Mouse (Mus musculus) 3T3-L1 (cell line): ENCODE measurements around the gene Col6a6.
A peak's percentile ranks its signal among the peaks of the same experiment; 100 is the strongest.

Source experiments
- DNase-seq: peaks from one replicate; pipeline ENCODE4 v3.0.0-alpha.2; 2015; ENCODE audit warnings: low read depth, low spot score

Col6a6 gene

GRCm38 (mm10) chr9:105801463-105801862 is 26.5 kb downstream of the Col6a6 start:
- no peak for DNase-seq

- DNase-seq = no peak
Observed at GRCm38 (mm10) chr9:105800286-105800685, 27.7 kb downstream of the Col6a6 start.

DNA sequence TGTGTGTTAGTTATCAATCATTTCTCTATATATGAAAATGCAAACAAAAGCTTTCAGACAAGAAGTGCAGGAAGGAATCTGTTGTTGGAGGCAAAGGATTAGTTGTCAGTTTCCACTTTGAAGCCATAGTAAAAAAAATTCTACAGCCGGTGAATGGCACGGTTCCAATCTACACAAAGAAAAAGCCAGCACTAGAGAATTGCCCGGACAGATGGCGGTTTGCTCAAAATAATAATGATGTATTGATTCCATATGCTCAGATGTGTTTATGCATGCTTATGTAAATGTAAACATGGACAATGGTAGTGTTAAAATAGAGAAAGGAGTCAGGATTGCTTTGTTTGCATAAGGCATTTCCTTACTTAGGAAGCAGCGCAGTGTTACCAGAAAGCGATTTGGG is 31.8 kb downstream of the Col6a6 start:
- no peak for DNase-seq

- DNase-seq = no peak
Observed at GRCm38 (mm10) chr9:105794965-105795364, 33.0 kb downstream of the Col6a6 start.

- DNase-seq = no peak
Observed at GRCm38 (mm10) chr9:105791810-105792209, 36.1 kb downstream of the Col6a6 start.

DNA sequence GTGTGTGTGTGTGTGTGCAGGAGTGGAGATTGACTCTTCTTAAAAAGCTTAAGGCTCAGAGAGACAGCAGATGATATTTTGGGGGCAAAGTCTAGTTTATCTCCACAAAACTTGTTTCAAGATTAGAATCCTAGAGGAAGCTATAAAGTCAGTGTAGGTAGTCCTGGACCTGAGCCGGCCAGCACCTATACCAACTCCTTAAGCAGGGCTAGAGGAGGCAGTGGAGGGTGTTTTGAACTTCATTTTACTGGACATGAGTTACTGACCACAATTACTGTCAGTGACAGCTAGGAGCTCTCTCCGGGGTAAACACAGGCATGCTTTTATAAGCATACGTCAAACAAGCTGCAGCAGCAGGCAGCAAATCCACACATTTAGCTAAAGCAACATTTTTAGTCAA is 39.8 kb downstream of the Col6a6 start:
- DNase-seq = no peak

- DNase-seq = no peak
Observed at GRCm38 (mm10) chr9:105787800-105788199, 40.2 kb downstream of the Col6a6 start.

GRCm38 (mm10) chr9:105784026-105784425 is 43.9 kb downstream of the Col6a6 start:
- no peak for DNase-seq

DNA sequence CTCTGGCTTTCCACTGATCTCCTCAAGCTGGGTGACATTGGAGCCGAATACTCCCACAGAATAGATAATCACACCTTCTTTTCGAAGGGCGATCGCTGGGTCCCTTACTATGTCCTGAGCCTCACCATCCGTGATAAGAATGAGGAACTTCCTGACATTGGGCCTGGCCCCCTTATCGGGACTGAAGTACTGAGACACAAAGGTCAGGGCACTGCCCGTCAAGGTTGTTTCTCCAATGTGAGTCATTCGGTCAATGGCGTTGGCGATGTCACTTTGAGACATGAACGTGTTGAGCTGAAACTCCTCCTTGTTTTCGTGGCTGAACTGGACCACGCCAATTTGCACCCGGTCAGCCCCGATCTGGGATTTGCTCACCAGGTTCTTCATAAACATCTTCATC is 47.3 kb downstream of the Col6a6 start:
- DNase-seq = no peak

DNA sequence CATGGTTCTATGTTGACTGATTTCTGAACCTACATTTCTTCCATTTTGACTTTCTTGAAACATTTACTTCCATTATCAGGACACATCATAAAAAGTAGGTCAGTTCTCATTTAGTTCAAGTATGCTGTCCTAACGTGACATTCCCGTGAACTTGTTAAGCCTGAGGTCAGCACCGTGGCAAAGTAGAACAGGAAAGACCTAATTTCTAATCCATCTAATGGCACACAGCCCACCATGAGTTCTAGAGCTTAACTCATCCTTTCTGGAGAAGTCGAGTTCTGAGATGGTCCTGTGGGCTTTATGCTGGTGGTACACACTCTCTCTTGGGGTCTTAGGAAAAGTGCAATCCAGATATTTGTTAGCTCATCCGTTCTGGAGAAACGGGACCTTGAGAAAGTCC is 49.2 kb downstream of the Col6a6 start:
- DNase-seq = no peak

- DNase-seq = no peak
Observed at GRCm38 (mm10) chr9:105774878-105775277, 53.1 kb downstream of the Col6a6 start.

DNA sequence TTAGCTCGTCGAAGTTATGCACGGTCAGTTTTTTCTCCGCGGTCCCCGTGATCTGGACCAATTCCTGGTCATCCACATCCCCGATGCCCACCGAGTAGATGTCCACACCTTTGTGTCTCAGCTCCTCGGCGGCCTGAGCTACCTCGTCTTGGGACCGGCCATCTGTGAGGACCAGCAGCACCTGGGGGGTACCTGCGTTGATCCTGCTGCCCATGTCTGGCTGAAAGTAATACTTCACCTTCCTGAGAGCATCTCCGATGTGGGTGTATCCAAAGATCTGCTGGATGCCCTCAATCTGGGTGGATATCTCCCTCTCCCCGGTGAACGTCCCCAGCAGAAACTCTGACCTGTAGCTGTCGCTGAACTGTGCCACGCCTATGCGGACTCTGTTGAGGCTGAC is 53.6 kb downstream of the Col6a6 start:
- no peak for DNase-seq

DNA sequence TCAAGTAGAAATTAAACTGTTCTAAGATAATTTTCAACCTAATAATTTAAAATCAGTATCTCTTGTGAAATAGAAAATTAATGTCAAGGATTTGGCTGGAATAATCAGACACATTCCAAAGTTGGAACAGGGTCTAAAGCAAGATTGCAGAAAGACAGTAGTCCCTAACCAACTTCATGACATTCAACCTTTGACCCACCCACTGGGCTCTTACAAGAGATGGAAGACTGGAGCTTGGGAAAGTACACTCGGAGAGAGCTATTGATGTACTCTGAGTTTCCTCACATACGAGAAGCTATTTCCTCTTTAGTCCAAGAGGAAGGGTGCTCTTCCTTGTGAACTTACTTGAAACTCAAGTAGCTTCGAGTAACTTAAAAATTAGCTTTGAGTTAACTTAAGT is 56.6 kb downstream of the Col6a6 start:
- no peak for DNase-seq

DNA sequence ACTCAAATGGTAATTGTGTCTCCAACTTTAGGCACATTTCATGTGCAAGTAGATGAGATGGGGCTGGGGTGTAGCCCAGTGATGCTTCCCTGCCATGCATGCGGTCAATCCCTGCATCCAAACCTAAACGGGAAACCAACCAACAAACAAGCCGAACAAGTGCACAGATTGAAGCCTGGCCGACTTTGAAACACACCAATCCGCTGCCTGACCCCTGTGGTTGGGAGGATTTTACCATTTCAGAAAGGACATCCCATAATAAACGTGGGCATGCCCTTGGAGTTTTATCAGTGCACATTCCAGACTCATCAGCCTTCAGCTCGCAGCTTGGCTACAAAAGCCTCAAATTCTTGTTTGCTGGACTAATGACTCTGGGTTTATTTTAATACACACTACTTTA is 57.3 kb downstream of the Col6a6 start:
- no peak for DNase-seq

DNA sequence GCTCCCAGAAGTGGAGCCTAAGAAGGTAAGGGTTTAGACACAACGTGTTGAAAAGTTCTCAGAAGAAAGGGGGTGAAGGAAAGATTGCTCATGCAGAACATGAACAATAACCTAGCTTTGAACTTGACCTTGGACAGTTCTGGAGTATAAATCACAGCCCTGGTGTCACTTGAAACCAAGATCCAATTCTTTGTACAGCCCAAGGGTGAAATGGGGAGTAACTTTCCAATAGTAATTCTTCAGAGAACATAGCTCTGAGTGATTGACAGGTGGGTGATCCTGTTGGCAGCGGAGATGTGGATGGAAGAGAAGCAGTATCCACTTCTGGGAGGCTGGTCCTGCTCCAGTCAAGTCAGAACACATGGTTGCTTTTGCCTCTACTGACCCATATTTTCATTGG is 62.1 kb downstream of the Col6a6 start:
- peak; percentile 17 for DNase-seq

GRCm38 (mm10) chr9:105764681-105765080 is 63.3 kb downstream of the Col6a6 start:
- DNase-seq = peak; percentile 65

GRCm38 (mm10) chr9:105764127-105764526 is 63.8 kb downstream of the Col6a6 start:
- no peak for DNase-seq

DNA sequence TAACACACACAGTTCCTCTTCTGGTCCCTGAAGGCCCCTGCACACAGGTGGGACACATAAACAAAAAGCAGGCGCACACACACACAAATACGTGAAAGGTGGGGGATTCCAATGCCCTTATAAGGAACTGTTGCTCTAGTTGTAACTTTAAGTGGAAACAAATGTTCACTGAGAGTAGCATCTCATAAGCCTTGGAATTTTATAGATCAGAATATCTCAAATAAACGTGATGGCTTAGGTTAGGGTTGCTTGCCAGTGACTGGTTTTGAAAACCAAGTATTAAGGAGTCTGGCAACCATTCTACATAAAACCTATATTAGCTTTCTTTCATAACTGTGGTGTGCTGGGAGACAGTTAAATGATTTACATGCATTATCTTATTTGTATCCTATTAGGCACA is 64.3 kb downstream of the Col6a6 start:
- no peak for DNase-seq

DNA sequence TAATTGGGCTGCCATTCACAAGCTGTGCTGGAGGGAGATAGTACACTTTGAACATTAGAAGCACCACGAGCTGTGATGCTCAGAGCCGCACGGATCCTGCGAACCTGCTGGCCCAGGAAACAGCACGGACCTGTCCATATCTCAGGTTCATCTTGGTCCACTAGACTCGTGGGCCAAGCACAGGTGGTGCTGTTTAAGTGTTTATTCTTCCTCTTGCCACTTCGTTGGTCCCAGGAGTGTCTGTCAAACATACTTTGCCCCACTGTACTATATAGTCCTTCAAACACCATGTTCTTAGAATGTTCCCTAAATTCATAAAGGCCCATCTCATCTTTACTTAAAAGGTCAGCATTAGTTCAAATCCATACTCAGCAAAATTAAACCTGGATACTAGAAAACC is 65.7 kb downstream of the Col6a6 start:
- DNase-seq = no peak

DNA sequence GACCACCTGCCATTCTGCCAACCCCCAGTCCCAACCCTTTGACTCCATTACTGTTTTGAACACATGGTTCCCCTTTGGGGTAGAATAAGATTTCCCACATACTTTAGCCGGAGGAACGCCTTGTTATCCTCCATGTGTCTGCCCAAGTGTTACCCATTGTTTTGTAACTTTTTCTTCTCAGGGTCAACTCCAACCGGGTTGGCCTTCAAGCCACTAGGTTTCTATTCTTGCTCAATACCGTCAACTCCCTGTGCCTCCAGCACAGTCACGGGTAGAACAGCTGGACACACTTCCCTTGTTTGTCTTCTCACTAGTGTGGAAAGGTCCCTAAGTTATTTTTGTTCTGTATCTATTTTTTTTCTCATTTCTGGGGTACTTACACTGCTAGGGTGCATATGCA is 69.1 kb downstream of the Col6a6 start:
- no peak for DNase-seq

GRCm38 (mm10) chr9:105758173-105758765 is 69.7 kb downstream of the Col6a6 start:
- peak; percentile 39 for DNase-seq

- DNase-seq = no peak
Observed at GRCm38 (mm10) chr9:105754256-105754655, 73.7 kb downstream of the Col6a6 start.

DNA sequence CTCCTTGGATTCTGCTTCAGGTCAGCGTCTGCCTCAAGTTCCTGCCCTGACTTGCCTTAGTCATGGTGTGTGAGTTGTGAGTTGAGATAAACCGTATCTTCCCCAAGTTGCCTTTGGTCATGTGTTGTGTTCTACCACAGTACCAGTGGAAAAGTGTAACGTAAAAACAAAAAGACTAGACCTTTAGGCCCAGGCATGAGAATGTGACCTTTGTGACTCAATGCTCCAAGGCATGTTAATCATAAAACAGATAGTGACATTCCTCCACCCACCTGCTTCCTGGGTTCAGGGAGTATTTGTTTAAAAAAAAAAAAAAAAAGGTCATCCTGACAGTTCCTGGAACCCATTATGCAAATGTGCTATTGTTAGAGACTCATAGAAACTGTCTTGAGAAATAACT is 82.1 kb downstream of the Col6a6 start:
- DNase-seq = no peak

DNA sequence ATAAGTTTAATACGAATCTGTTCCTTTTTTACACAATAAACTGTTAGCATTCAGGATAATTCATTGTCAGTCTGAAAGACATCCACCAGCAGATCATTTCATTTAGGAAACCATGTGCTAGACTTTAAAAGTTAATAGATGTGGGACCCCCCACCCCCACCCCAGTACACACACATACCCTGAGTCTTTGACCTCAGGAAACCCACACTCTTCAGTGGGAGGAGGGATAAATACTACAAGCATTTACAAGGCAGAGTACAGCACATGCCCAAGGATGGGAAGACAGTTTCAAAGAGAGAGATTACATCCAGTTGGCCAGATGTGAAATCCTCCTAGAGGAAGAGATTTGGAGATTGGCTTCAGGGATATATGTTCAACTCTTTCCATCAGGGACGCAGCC is 87.5 kb downstream of the Col6a6 start:
- DNase-seq = no peak
